Mouse (Mus musculus) adrenal gland, postnatal 4 days (tissue): ENCODE measurements around the gene Krtap13. TPM values are rescaled to one million over a fixed set of nuclear protein-coding genes. Genes with fewer than 3 reads are reported as not detected.
"Not testable (repeated sequence)": the region's sequence is repeated elsewhere in the genome, so short reads cannot be mapped to it uniquely, and the experiment has no call there.

ENCODE experiments used
- DNase-seq, 2 experiments: peaks; one replicate each; pipeline ENCODE4 v3.0.0; 2021 to 2022; ENCODE audit warnings: low spot score in 2 of 2, mixed read lengths in 2 of 2
- long read RNA-seq, 2 experiments: library from polyadenylated mRNA; stranded (forward); transcript quantifications; one replicate each; pipeline ENCODE4 v2.0.0; 2021
- total RNA-seq, 2 experiments: library from RNA; stranded (reverse); gene quantifications; 2 replicates each; pipeline ENCODE4 v1.2.3; 2021

Gene Krtap13
- total RNA-seq = not detected
- long read RNA-seq, experiment 1 = 0 reads
- long read RNA-seq, experiment 2 = 0 reads

GRCm38 (mm10) chr16:88751535-88751934, at the start of gene Krtap13:
Gene Krtap13, minus strand, starts transcription at chr16:88751635.
- DNase-seq = not testable (repeated sequence)

- no peak for DNase-seq
Measured at GRCm38 (mm10) chr16:88786786-88787185, 35.4 kb upstream of the Krtap13 start.

- no peak for DNase-seq
Measured at GRCm38 (mm10) chr16:88777596-88777995, 26.2 kb upstream of the Krtap13 start, which contains the start of gene Gm5965. Gene Gm5965, plus strand, starts transcription at chr16:88777896.

GRCm38 (mm10) chr16:88774106-88774505, 22.7 kb upstream of the Krtap13 start, which contains the start of gene 2310057N15Rik:
Gene 2310057N15Rik, minus strand, starts transcription at chr16:88774206.
- no peak for DNase-seq

GRCm38 (mm10) chr16:88758547-88758946, 7.1 kb upstream of the Krtap13 start, which contains the start of gene 2310034C09Rik:
Gene 2310034C09Rik, plus strand, starts transcription at chr16:88758847.
- DNase-seq = not testable (repeated sequence)

- DNase-seq = no peak
Measured at GRCm38 (mm10) chr16:88747943-88748342, 3.5 kb downstream of the Krtap13 start.

- DNase-seq = no peak
Measured at GRCm38 (mm10) chr16:88744750-88745340, 6.6 kb downstream of the Krtap13 start.

- DNase-seq = no peak
Measured at GRCm38 (mm10) chr16:88735391-88735790, 16.0 kb downstream of the Krtap13 start.

GRCm38 (mm10) chr16:88728812-88729275, 22.6 kb downstream of the Krtap13 start, which contains the start of gene Krtap13-1:
Gene Krtap13-1, plus strand, starts transcription at chr16:88728862.
- no peak for DNase-seq

GRCm38 (mm10) chr16:88720031-88720430, 31.4 kb downstream of the Krtap13 start:
- no peak for DNase-seq

GRCm38 (mm10) chr16:88716549-88716948, 34.9 kb downstream of the Krtap13 start:
- DNase-seq = no peak

GRCm38 (mm10) chr16:88711245-88711644, 40.2 kb downstream of the Krtap13 start:
- DNase-seq = no peak

- no peak for DNase-seq
Measured at GRCm38 (mm10) chr16:88710757-88711156, 40.7 kb downstream of the Krtap13 start.

GRCm38 (mm10) chr16:88707496-88708012, 43.9 kb downstream of the Krtap13 start, which contains the start of gene 2310061N02Rik:
Gene 2310061N02Rik, minus strand, starts transcription at chr16:88707962.
- DNase-seq = no peak

GRCm38 (mm10) chr16:88701072-88701864, 50.2 kb downstream of the Krtap13 start:
- DNase-seq = no peak

Other genes with a start within 250 kb of the Krtap13 start
- gene Cldn17, start 244.7 kb downstream of the Krtap13 start, total RNA-seq = not detected
- gene Cldn8, start 188.5 kb downstream of the Krtap13 start, total RNA-seq = 10 to 100 TPM in 1 of 2 experiments, under 1 TPM in 1; 0.25 to 12.7 TPM
- not detected for gene Krtap24-1, start 139.4 kb downstream of the Krtap13 start, total RNA-seq
- gene 2310079G19Rik, start 124.0 kb downstream of the Krtap13 start, total RNA-seq = not detected
- gene Krtap26-1, start 103.8 kb downstream of the Krtap13 start, total RNA-seq = not detected
- not detected for gene Krtap27-1, start 80.0 kb downstream of the Krtap13 start, total RNA-seq
- not detected for gene 2310061N02Rik, start 43.7 kb downstream of the Krtap13 start, total RNA-seq
- not detected for gene Krtap13-1, start 22.8 kb downstream of the Krtap13 start, total RNA-seq
- gene 2310034C09Rik, start 7.2 kb upstream of the Krtap13 start, total RNA-seq = not detected
- not detected for gene 2310057N15Rik, start 22.6 kb upstream of the Krtap13 start, total RNA-seq
- gene Gm5965, start 26.3 kb upstream of the Krtap13 start, total RNA-seq = not detected
- not detected for gene Gm20741, start 60.6 kb upstream of the Krtap13 start, total RNA-seq
- not detected for gene Krtap15, start 68.6 kb upstream of the Krtap13 start, total RNA-seq
- gene Krtap14, start 74.5 kb upstream of the Krtap13 start, total RNA-seq = not detected
- not detected for gene Krtap19-1, start 117.8 kb upstream of the Krtap13 start, total RNA-seq
- gene Krtap19-2, start 122.6 kb upstream of the Krtap13 start, total RNA-seq = not detected
- not detected for gene Krtap19-3, start 126.4 kb upstream of the Krtap13 start, total RNA-seq
- not detected for gene Krtap19-4, start 133.5 kb upstream of the Krtap13 start, total RNA-seq
- gene Krtap19-5, start 144.8 kb upstream of the Krtap13 start, total RNA-seq = not detected
- gene Krtap19-9b, start 180.6 kb upstream of the Krtap13 start, total RNA-seq = not detected
- gene Krtap16-3, start 211.2 kb upstream of the Krtap13 start, total RNA-seq = not detected